Mouse (Mus musculus): ENCODE measurements around the gene Ints13. TPM values are rescaled to one million over a fixed set of nuclear protein-coding genes. Genes with fewer than 3 reads are reported as not detected.

The Ints13 gene
- polyA plus RNA-seq, 1 experiment: 10.4 TPM

GRCm38 (mm10) chr6:146502856-146503255 is 74.8 kb downstream of the Ints13 start:
- no peak for DNase-seq (ENCODE audit: low read depth, low spot score)
- WGBS: 59% methylated on average over 3 of the region's 3 CpGs

DNA sequence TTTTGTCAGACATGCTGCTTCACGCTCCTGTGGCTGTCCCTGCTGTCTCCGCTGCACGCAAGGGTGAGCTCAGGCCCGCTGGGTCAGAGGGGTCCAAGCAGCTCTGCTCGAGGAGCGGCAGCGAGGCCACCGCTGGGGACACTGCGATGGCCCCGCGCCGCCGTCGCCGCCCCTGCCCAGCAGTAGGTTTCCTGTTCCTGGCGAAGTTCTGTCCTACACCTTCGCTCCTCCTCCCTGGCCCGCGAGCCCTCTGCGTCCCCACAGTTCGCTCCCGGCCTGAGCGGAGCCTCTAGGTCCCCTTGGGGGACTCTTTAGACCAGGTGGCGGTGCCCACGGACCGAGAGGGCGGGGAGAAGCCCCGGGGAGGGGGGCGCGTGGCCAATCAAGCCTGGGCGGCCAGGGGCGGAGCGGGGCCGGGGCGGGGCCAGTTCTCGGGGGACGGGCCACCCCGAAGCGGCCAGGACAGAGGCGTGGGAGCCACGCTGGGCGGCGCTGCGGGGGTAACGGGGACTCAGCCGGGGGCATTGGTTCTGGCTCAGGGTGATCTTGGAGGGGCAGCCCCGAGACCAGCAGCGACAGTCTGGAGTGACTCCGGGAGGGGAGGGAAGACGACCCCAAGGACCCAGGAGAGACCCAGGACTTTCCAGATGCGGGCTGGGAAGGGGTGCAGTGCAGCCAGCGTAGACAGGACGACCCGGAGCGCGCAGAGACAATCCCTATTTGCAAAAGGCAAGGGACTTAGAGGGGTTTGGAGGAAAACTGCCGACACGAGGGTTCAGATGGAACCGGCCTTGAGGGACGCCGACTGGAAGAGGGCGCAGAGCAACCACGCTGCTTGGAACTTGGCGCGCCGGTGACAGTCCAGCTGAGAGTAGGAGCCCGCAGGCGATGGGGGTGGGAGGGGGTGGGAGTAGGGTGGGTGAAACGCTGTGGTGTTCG is 75.5 kb downstream of the Ints13 start, which contains the start of gene Itpr2:
Itpr2 (minus strand) TSS at position 358 of the 939 bp plus-strand sequence.
- DNase-seq (ENCODE audit: low read depth, low spot score): peak; percentile 45
- WGBS: under 1% methylated on average over 70 of the region's 70 CpGs

GRCm38 (mm10) chr6:146501316-146501865 is 76.2 kb downstream of the Ints13 start:
- under 1% methylated on average over 30 of the region's 30 CpGs for WGBS
- no peak for DNase-seq (ENCODE audit: low read depth, low spot score)

DNA sequence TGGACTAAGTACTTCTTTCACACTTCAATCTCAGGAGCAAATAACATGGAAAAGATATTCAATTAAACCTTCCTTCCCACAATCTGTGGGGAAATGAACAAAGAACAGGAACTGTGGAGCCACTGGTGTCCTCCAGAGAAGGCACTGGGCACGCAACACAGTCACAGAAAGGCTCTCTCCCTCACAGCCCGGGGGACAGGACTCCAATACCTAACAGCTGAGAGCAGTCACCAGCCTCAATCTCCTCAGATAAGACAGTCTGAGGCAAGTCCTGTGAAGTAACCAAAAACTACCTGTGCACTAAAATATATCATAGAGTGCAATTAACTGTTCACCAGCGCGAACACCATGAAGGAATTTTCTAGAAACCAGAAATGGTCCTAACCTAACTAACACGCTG is 76.9 kb downstream of the Ints13 start:
- no peak for DNase-seq (ENCODE audit: low read depth, low spot score)
- 61% methylated on average over 5 of the region's 5 CpGs for WGBS

DNA sequence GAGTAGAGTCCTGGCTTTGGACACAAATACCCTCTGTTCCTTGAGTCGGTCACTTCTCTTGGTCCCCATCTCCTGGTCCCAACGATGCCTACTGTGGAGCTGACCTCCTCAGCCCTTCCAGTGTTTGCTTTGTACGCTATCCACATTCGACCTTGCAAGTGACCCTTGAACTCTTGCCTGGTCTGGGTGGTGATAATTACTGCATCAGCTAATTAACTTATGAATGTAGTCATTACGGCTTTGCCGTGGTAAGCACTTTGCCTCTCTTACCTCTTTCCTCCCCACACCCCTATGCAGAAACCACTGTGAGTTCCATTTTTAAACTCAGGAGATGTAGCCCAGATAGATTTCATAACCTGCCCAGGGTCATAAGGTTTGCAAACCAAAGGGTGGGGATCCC is 77.4 kb downstream of the Ints13 start:
- WGBS: 53% methylated on average over 6 of the region's 6 CpGs
- no peak for DNase-seq (ENCODE audit: low read depth, low spot score)

Other genes starting within 250 kb of the Ints13 start
- 6.8 and 8.1 TPM in 2 replicates for gene Itpr2, start 75.6 kb downstream of the Ints13 start, polyA plus RNA-seq (2012; rRNA removed)
- gene Fgfr1op2, start 632 bp downstream of the Ints13 start, polyA plus RNA-seq (2012; rRNA removed): 28.8 and 48.2 TPM in 2 replicates
- 32.2 and 38.8 TPM in 2 replicates for gene Med21, start 64.7 kb upstream of the Ints13 start, polyA plus RNA-seq (2012; rRNA removed)
- 20.1 and 20.6 TPM in 2 replicates for gene Tm7sf3, start 65.0 kb upstream of the Ints13 start, polyA plus RNA-seq (2012; rRNA removed)
- 4.6 and 4.8 TPM in 2 replicates for gene Stk38l, start 147.2 kb upstream of the Ints13 start, polyA plus RNA-seq (2012; rRNA removed)
- 0.48 and 2.6 TPM in 2 replicates for gene Arntl2, start 218.2 kb upstream of the Ints13 start, polyA plus RNA-seq (2012; rRNA removed)

Data from large intestine, adult 2 months (tissue).